Mouse (Mus musculus) intestine, postnatal 0 days (tissue): ENCODE data around the gene Memo1. TPM values are rescaled to one million over a fixed set of nuclear protein-coding genes. Genes with fewer than 3 reads are reported as not detected.
"Not testable (repeated sequence)": the region's sequence is repeated elsewhere in the genome, so short reads cannot be mapped to it uniquely, and the experiment has no call there.

Experiments
- ATAC-seq: fragments of 200-750 bp; cut with Nextera tagmentation; 2 replicates; pipeline ENCODE4 v1.8.0; 2017; ENCODE audit warnings: mild to moderate bottlenecking, moderate TSS enrichment, moderate library complexity
- H3K27ac ChIP-seq: fragments of 300-500 bp; sonication (generic); 2 replicates; pipeline ENCODE4 v1.5.1; 2014; ENCODE audit warnings: mild to moderate bottlenecking, low read depth, low read length, moderate library complexity
- H3K27me3 ChIP-seq: fragments of 300-500 bp; sonication (generic); replicated peaks from 2 replicates; pipeline ENCODE4 v1.6.1; 2014; ENCODE audit warnings: low read length, mixed read lengths; ENCODE audit not compliant: control insufficient read depth, insufficient read depth
- H3K36me3 ChIP-seq: fragments of 300-500 bp; sonication (generic); 2 replicates; pipeline ENCODE4 v1.6.1; 2014; ENCODE audit warnings: mild to moderate bottlenecking, moderate library complexity; ENCODE audit not compliant: control insufficient read depth, insufficient read depth
- H3K4me1 ChIP-seq: fragments of 300-500 bp; sonication (generic); replicated peaks from 2 replicates; pipeline ENCODE4 v1.6.1; 2014; ENCODE audit warnings: antibody characterized with exemption, low read length, mixed read lengths; ENCODE audit not compliant: control insufficient read depth, insufficient read depth
- H3K4me2 ChIP-seq: fragments of 300-500 bp; sonication (generic); replicated peaks from 2 replicates; pipeline ENCODE4 v1.6.1; 2014; ENCODE audit warnings: low read depth, mild to moderate bottlenecking, moderate library complexity
- H3K4me3 ChIP-seq: fragments of 300-500 bp; sonication (generic); 2 replicates; pipeline ENCODE4 v1.5.1; 2014; ENCODE audit warnings: low read depth, low read length
- H3K9ac ChIP-seq: fragments of 300-500 bp; sonication (generic); 2 replicates; pipeline ENCODE4 v1.6.1; 2014; ENCODE audit warnings: mild to moderate bottlenecking, low read depth, low read length
- H3K9me3 ChIP-seq: fragments of 300-500 bp; sonication (generic); 2 replicates; pipeline ENCODE4 v1.6.1; 2016; ENCODE audit warnings: mixed run types; ENCODE audit not compliant: control insufficient read depth
- CTCF ChIP-seq: sonication (generic); IDR thresholded peaks from 2 replicates; pipeline ENCODE4 v1.5.1; 2016; ENCODE audit warnings: low read depth, mild to moderate bottlenecking, control low read depth, antibody characterized with exemption, moderate library complexity
- WGBS: fragments of 180-500 bp; shearing (Covaris S2); extraction: QIAGEN DNeasy Blood & Tissue Kit; methylation state at CpG from one replicate; pipeline ENCODE4 v1.1.7; 2014; 5-methylcytosine and 5-hydroxymethylcytosine counted together
- polyA plus RNA-seq: library from polyadenylated mRNA; unstranded; fragments of >200 nt; fragmentation: Nextera tagmentation; extraction: Ambion mirVana; gene quantifications from 2 replicates; pipeline ENCODE4 v1.2.1, GENCODE M21; 2015

Memo1 gene
- polyA plus RNA-seq, 1 experiment from 2014 or later, result 42.6 TPM

DNA sequence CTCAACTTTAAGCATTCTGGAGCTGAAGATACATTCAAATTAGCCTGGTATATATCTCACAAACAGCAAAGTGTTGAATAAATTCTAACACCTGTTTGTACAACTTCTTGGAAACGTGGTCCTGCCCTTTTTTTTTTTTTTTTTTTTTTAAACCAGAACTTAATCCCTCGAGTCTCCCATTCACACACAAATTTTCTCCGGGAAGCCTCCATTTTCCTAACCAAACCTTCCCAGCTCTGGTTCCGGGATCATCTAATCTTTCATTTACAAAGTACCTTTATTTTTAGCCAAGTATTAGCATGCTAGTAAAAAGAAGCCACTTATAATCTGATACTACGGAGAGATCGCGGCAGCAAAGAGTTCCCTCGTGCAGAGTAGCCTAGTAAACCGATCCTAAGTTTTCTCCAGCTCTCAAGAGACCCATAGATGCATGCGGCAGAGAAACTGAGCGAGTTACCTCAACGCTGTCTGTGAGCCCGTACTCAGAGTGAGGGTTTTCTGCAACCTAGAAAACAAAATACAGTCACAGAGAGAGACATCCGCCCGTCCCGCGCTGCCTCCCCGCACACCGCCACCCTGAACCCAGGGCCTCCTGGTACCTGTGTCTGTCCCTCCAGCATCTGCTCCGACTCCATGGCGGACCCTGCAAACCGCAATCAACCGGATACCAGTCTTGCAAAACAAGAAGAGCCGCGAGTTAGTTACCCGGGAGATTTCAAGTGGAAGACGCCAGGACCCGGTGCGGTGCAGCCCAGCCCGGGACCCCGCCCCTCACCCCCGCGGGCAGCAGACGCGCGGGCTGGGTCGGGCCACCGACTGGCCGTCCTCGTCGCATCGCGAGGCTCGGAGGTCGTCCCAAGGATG lies 20.4 kb upstream of the Memo1 start:
- Histone ChIP-seq H3K27me3 (no peaks in the 10 kb centered on the region), H3K9ac (peak overlapping the region; percentile 82), H3K4me1 (no peaks in the 10 kb centered on the region), H3K27ac (peak overlapping the region; percentile 84), H3K4me3 (peak overlapping the region; percentile 92), H3K36me3 (peaks cover 1% of the 10 kb centered on the region; the same call in 1 of the 2 replicates), H3K4me2 (peak overlapping the region; percentile 79), H3K9me3 (no peaks in the 10 kb centered on the region)
- ATAC-seq, result no peak
- WGBS, result under 1% methylated on average over 45 of the region's 45 CpGs
- no peak for TF ChIP-seq CTCF

GRCm38 (mm10) chr17:74306021-74306420 lies 10.7 kb upstream of the Memo1 start:
- H3K36me3 ChIP-seq, result peaks cover 47% of the 10 kb centered on the region

GRCm38 (mm10) chr17:74305616-74306015 lies 10.3 kb upstream of the Memo1 start:
- H3K9ac ChIP-seq, result no peak overlapping the region
- 86% methylated on average over 4 of the region's 4 CpGs for WGBS
- TF ChIP-seq CTCF, result no peak

More at GRCm38 (mm10) chr17:74306021-74306420, 10.7 kb upstream of the Memo1 start:
- 84% methylated on average over 1 of the region's 1 CpGs for WGBS
- H3K9ac ChIP-seq, result no peak overlapping the region
- no peaks in the 10 kb centered on the region for H3K4me1 ChIP-seq
- H3K27ac ChIP-seq, result no peak overlapping the region
- H3K9me3 ChIP-seq, result no peaks in the 10 kb centered on the region
- no peak overlapping the region for H3K4me3 ChIP-seq
- H3K4me2 ChIP-seq, result no peak overlapping the region
- TF ChIP-seq CTCF, result no peak
- ATAC-seq, result no peak
- no peaks in the 10 kb centered on the region for H3K27me3 ChIP-seq

DNA sequence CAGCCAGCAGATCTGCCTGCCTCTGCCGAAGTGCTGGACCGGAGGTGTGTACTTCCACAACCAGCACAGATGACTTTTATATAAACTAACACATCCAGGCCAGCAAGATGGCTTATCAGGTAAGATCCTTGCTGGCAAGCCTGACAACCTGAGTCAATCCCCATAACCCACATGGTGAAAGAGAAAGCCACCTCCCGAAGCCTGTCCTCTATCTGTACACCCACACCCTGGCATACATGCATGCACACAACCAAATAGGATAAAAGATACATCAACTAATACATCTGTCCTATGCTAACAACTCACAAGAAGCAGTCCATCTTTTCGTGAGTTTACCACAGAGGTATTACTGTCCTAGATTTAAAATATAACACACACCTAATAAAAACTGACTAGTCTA lies 8.7 kb upstream of the Memo1 start:
- TF ChIP-seq CTCF, result no peak
- no peak overlapping the region for H3K4me3 ChIP-seq
- no peak overlapping the region for H3K4me2 ChIP-seq
- no peaks in the 10 kb centered on the region for H3K4me1 ChIP-seq
- no peak overlapping the region for H3K27ac ChIP-seq
- H3K27me3 ChIP-seq, result no peaks in the 10 kb centered on the region
- no peak overlapping the region for H3K9ac ChIP-seq
- WGBS, result 84% methylated on average over 4 of the region's 4 CpGs
- no peaks in the 10 kb centered on the region for H3K9me3 ChIP-seq
- no peak for ATAC-seq
- H3K36me3 ChIP-seq, result peaks cover 37% of the 10 kb centered on the region

More at GRCm38 (mm10) chr17:74305616-74306015, 10.3 kb upstream of the Memo1 start:
- Histone ChIP-seq H3K4me1 (no peaks in the 10 kb centered on the region), H3K9me3 (no peaks in the 10 kb centered on the region), H3K4me3 (no peak overlapping the region), H3K27ac (no peak overlapping the region), H3K27me3 (no peaks in the 10 kb centered on the region), H3K36me3 (peaks cover 46% of the 10 kb centered on the region), H3K4me2 (no peak overlapping the region)
- no peak for ATAC-seq

GRCm38 (mm10) chr17:74300089-74300488 lies 4.8 kb upstream of the Memo1 start:
- no peaks in the 10 kb centered on the region for H3K4me1 ChIP-seq
- H3K9ac ChIP-seq, result no peak overlapping the region
- peaks cover 29% of the 10 kb centered on the region for H3K36me3 ChIP-seq
- WGBS, result 85% methylated on average over 5 of the region's 5 CpGs
- no peak overlapping the region for H3K4me2 ChIP-seq
- no peak overlapping the region for H3K4me3 ChIP-seq
- no peak for ATAC-seq
- no peaks in the 10 kb centered on the region for H3K27me3 ChIP-seq
- TF ChIP-seq CTCF, result no peak
- H3K9me3 ChIP-seq, result no peaks in the 10 kb centered on the region
- no peak overlapping the region for H3K27ac ChIP-seq

GRCm38 (mm10) chr17:74296991-74297390 lies 1.7 kb upstream of the Memo1 start:
- peaks cover 19% of the 10 kb centered on the region for H3K36me3 ChIP-seq
- not testable (repeated sequence) for H3K4me2 ChIP-seq, H3K27ac ChIP-seq, ATAC-seq, H3K27me3 ChIP-seq, H3K9ac ChIP-seq, H3K9me3 ChIP-seq, H3K4me1 ChIP-seq, H3K4me3 ChIP-seq
- 91% methylated on average over 5 of the region's 5 CpGs for WGBS
